Mouse (Mus musculus): ENCODE data around the gene Ift74.

Gene Ift74

DNA sequence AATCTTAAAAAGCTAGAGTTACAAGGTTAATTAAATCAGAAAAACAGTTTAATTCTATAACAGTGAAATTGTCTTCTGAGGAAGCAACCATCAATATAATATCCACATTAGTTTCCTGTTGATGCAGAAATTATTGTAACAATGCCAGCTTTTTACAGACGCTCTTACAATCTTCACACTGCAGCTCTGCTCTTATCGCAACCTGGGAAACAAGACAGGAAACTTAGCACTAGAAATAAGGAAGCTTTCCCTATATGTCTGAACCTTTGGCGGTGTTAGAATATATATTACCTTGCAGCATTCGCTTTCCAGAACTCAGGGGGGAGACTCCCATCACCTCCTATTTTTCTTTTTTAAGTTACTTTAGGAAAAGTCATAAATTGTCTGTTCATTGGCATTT is 76.8 kb downstream of the Ift74 start:
- DNase-seq (ENCODE audit: low read depth, low spot score): no peak

- DNase-seq (ENCODE audit: low read depth, low spot score): no peak
Observed at GRCm38 (mm10) chr4:94692175-94692574, 77.9 kb downstream of the Ift74 start.

DNA sequence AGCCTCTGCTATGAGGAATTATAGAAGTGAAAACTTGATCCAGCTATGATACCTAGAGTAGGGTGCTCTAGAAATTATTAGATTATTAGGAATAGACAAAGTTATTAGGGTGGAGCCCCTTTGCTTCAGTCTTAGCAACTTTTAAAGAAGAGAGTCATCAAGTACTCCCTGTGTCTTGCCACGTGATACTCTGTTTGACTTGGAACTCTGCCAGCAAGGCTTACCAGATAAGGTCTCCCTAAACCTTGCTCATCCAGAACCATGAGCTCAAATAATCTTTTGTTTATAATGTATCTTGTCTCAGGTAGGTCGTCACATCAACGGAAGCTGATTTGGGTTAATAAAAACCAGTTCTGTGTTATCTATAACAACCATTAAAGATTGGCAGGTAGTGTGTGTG is 82.1 kb downstream of the Ift74 start:
- no peak for DNase-seq (ENCODE audit: low read depth, low spot score)

DNA sequence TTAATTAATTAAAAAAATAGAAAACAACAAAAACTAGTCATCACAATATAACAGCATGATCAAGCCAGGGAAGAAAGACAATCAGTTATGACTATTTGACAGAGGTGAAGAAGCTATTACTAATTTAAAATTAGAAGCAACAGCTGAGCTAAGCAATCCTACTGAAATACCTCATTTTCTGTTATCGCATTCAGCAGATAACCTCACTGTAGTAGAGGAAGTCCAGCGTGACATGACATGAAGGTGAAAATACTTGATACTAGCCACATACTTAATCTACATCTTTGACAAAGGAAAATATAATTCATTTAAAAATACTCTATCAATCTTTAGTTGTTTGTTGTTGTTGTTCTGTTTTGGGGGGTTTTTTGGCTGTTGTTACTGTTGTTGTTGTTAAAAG is 96.7 kb downstream of the Ift74 start:
- no peak for DNase-seq (ENCODE audit: low read depth, low spot score)

DNA sequence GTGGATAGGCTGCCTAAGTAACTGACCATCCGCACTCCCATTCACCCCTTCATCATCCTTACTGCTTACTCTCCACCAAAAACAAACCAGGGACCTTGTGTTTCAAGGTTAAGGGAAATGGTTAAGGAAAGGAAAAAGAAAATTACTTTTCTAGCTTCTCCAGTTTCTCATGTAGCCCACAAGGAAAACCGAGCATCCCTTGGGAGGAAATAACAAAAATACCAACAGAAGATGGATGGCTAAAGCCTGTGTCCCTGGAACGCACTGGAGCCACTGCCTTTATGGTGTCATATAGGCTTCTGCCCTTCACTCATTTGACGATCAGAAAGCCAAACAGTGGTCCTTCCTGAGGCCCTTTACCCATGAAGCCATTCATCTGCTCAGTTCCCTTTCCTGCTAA is 97.1 kb downstream of the Ift74 start:
- no peak for DNase-seq (ENCODE audit: low read depth, low spot score)

DNA sequence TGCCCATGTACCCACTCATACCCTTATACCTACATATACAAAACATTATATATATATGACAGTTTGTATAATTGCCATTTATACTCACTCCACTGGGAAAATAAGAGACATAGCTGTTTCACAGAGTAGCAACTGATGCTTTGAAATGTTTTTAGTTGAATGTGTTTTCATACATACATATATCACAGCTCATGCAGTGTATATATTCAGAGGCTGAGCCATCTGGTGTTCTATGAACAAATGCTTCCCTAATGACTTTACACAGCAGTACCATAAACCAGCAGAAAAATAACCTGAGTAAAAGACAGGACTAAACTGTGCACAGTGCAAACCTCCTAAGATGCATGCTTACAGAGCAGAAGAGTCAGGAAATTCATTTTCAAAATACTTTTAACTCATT is 99.5 kb downstream of the Ift74 start:
- DNase-seq (ENCODE audit: low read depth, low spot score): no peak

GRCm38 (mm10) chr4:94715166-94715565 is 100.9 kb downstream of the Ift74 start:
- no peak for DNase-seq (ENCODE audit: low read depth, low spot score)

GRCm38 (mm10) chr4:94725799-94726198 is 111.5 kb downstream of the Ift74 start:
- no peak for DNase-seq (ENCODE audit: low read depth, low spot score)

DNA sequence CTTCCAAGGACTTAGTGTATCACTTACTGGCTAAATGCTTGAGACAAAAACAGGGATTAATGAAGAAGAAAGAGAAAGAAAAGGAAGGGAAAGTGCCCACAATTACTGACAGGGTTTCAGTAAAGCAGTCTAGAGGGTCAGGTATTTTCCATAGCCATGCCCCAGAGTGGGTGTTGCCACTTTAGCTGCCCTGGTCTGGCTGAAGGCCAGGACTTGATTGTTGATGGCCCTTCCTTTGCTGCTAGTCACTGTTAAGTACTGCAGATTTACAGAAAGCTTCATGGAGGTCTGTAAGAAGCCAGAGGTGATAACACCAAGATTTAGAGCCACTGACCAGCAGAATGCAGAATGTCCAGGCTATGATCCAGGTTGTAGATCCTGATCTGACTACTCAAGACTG is 118.4 kb downstream of the Ift74 start:
- no peak for DNase-seq (ENCODE audit: low read depth, low spot score)

DNA sequence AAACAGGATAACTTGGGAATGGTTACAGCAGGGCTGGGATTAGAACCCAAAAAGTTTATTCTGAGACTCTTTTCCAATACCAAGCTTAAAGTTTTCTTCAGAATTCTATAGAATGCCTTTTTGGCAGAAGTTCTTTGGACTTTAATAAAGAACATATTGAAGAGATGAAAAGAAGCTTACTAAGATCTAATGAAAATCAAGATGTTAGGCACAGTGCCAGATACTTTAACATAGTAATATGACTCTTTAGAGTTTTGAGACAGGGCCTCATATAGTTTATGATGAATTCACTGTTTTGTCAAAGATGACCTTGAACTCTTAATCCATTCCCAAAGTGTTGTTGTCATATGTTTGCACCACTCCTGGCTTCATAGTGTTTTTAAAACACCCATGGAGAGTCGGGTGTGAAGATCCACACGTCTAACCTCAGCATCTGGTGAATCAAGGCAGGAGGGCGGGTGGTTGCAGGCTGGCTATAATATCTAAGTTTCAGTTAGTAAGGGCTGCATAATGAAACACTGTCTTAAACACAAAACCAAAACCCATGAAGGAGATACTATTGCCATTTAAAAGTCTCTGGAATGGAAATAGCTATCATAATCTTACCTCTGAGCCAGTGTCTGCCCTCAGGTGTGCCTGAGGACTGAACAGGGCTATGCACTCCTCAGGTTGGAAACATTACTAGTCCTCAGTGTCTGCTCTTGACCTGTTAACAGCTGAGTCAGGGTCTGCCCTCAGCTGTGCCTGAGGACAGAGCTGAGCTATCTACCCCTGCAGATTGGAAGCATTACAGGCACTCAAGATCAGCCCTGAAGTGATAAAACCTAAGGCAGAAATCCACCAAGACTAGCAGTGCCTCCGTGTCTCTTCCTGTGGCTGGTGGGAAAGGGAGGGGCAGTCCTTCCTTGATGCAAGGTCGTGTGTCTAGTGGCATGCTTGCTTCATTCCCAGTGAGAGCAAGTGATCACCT is 123.3 kb downstream of the Ift74 start:
- DNase-seq (ENCODE audit: low read depth, low spot score): no peak

DNA sequence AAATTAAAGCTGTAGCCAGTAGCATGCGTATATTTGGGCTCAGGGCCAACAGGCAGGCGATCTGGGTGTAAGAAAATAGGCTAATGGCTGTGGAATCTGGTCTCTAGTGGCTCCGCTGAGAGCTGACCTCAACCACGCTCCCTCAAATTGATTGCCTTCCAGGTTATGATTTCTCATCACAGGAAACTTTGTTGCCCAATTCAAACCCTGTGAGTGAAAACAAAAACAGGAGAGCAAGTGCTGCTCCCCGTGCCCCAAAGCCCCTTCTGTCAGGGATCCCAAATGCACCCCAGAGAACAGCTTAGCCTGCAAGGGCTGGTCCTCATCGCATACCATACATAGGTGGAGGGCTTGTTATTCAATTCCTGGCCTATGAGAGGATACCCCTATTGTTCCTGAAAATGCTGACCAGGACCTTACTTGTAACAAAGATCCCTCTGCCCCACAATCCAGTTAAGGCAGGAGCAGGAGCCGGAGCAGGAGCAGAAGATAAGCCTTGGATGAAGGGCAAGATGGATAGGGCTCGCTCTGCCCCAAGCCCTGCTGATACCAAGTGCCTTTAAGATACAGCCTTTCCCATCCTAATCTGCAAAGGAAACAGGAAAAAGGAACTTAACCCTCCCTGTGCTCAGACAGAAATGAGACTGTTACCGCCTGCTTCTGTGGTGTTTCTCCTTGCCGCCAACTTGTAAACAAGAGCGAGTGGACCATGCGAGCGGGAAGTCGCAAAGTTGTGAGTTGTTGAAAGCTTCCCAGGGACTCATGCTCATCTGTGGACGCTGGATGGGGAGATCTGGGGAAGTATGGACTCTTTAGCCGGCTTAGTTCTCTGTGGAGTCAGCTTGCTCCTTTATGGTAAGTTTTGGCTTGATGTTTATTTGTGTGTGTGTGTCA is 124.8 kb downstream of the Ift74 start, which contains the start of gene Tek:
Gene Tek (plus strand): TSS at position 452 of the 894 bp plus-strand sequence.
- DNase-seq (ENCODE audit: low read depth, low spot score): no peak

DNA sequence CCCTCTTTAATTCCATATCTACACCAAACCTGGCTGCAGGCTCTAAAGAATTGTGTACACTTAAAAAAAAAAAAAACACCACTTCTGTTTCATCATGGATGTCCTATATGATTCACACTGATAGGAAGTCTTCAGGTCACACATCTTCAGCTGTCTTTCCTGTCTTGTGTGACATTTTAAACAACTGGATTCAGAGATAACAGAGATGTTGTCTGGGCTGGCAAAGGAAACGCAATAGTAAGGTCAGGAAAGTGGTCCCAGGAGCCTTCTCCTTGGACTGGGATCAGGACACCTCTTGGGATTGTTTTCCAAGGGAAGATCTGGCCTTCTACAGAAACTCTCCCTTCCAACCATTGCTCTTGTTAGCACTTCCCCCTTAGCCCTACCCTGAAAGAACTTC is 127.5 kb downstream of the Ift74 start:
- no peak for DNase-seq (ENCODE audit: low read depth, low spot score)

Measured in WW6 (cell line).